Mouse (Mus musculus) heart, adult 2 months (tissue): Measurements from ENCODE around the gene Cdc42.

Experiments
- CTCF ChIP-seq: fragments of 200-600 bp; IDR thresholded peaks from 2 replicates; pipeline ENCODE4 v1.8.1; 2022; ENCODE audit warnings: antibody characterized with exemption, mild to moderate bottlenecking, moderate library complexity
- EP300 ChIP-seq: fragments of 200-500 bp; IDR thresholded peaks from 2 replicates; pipeline ENCODE4 v1.6.1; 2011; ENCODE audit warnings: low read depth, low read length, control low read depth; ENCODE audit not compliant: insufficient read depth
- POLR2A ChIP-seq: fragments of 200-500 bp; IDR thresholded peaks from 2 replicates; pipeline ENCODE4 v1.6.1; 2011; ENCODE audit warnings: mild to moderate bottlenecking, low read depth, low read length, control low read depth; ENCODE audit not compliant: insufficient read depth

DNA sequence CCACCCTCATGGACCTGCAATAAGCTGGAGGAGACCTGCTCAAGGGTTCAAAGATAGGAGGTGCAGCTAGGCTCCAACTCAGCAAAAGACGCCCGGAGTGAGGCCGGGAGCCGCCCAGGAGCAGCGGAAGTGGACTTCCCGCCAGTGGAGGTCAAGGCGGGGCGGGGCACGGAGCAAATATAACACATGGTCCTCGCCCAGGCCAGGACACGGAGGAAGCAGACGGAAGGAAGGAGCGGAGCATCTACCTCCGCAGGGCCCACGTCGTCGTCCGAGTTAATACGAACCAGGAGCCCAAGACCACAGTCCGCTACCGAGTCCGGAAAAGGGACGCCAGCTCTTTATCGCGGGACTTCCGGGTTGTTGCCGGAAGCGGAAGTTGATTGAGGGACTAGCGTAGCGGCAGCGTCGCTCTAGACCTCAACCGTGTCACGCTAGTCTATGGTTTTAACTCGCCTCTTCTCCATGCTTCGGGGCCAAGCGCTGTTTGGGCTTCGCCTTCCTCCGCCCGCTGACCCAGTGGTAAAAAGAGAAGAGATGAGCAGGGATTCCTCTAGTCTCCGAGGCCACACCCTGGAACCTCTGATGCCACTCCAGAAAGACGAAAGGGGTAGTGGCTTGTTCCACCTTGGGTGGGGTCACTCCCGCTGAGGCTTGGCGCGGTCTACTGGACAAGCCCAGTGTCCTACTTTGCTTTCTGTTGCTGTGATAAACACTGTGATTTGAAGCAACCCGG is 30.7 kb upstream of the Cdc42 start:
- TF ChIP-seq CTCF (no peak), POLR2A (peak; percentile 87), EP300 (peak; percentile 85; the same call in 1 of the 2 replicates)
